Mouse (Mus musculus): ENCODE data around the gene Supt4a. TPM values are rescaled to one million over a fixed set of nuclear protein-coding genes. Genes with fewer than 3 reads are reported as not detected.
A peak's percentile ranks its signal among the peaks of the same experiment; 100 is the strongest.

Supt4a gene
- total and polyA plus RNA-seq, 2 experiments from 2014 or later, result 60.7 to 135 TPM

DNA sequence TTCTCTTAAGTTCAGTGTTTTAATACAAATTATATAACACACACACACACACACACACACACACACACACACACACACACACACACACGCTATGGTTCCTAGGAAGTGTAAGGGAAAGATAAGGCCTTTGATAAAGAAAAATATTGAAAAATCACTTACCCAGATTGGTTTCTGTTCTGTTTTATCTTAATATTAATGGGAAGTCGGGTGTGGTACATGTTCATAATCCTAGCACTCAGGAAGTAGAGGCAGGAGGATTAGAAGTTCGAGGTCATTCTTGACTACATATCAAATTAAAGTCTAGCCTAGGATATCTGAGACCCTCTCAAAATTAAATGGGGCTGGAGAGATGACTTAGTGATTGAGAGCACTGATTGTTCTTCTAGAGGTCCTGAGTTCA, 15.2 kb upstream of the Supt4a start:
- Histone ChIP-seq H3K27me3 (ENCODE audit: insufficient read depth, low read length) (no peaks in the 10 kb centered on the region), H3K4me1 (ENCODE audit: insufficient read depth, low read length) (no peaks in the 10 kb centered on the region), H3K4me3 (ENCODE audit: low read length) (no peak overlapping the region), H3K9ac (replicated peaks; ENCODE audit: low read length) (no peak overlapping the region), H3K4me2 (ENCODE audit: low read depth, low read length) (no peak overlapping the region), H3K36me3 (ENCODE audit: insufficient read depth, low read length) (no peaks in the 10 kb centered on the region), H3K9me3 (ENCODE audit: low read length) (no peaks in the 10 kb centered on the region), H3K27ac (no peak overlapping the region)
- DNase-seq (ENCODE audit: low spot score) (no peak), ATAC-seq (no peak)
- TF ChIP-seq CTCF (IDR thresholded peaks at IDR 0.05; ENCODE audit: low read depth), result no peak
- WGBS, result 89% methylated on average over 3 of the region's 3 CpGs

- ATAC-seq, result no peak
- WGBS, result 81% methylated on average over 4 of the region's 4 CpGs
- H3K9me3 ChIP-seq (ENCODE audit: low read length), result no peaks in the 10 kb centered on the region
Observed at GRCm38 (mm10) chr11:87722891-87723290, 14.5 kb upstream of the Supt4a start.

DNA sequence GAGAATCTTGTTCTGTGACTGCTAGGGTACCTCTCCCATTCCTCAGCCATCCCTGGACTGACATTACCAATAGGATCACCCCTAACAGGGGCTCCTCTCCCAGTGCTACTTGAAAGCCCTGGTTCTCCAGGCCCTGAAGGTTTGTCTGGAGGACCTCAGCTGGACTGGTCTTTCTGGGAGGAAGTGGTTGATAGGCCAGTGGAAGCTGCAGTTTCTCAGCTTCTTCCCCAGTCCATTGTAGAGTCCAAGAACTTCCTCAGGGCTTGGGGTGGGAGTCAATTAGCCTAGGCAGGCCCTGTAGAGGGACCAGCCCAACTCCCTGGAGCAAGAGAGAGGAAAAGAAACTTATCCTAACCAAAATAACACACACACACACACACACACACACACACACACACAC, 11.8 kb upstream of the Supt4a start:
- Histone ChIP-seq H3K27me3 (ENCODE audit: insufficient read depth, low read length) (no peaks in the 10 kb centered on the region), H3K36me3 (ENCODE audit: insufficient read depth, low read length) (no peaks in the 10 kb centered on the region), H3K4me3 (ENCODE audit: low read length) (no peak overlapping the region), H3K4me1 (ENCODE audit: insufficient read depth, low read length) (no peaks in the 10 kb centered on the region), H3K27ac (no peak overlapping the region), H3K9me3 (ENCODE audit: low read length) (no peaks in the 10 kb centered on the region), H3K9ac (replicated peaks; ENCODE audit: low read length) (no peak overlapping the region), H3K4me2 (ENCODE audit: low read depth, low read length) (no peak overlapping the region)
- ATAC-seq (no peak), DNase-seq (ENCODE audit: low spot score) (no peak)
- no peak for TF ChIP-seq CTCF (IDR thresholded peaks at IDR 0.05; ENCODE audit: low read depth)

More at GRCm38 (mm10) chr11:87722891-87723290, 14.5 kb upstream of the Supt4a start:
- Histone ChIP-seq H3K4me2 (ENCODE audit: low read depth, low read length) (no peak overlapping the region), H3K27ac (no peak overlapping the region), H3K9ac (replicated peaks; ENCODE audit: low read length) (no peak overlapping the region), H3K36me3 (ENCODE audit: insufficient read depth, low read length) (no peaks in the 10 kb centered on the region), H3K4me1 (ENCODE audit: insufficient read depth, low read length) (no peaks in the 10 kb centered on the region), H3K4me3 (ENCODE audit: low read length) (no peak overlapping the region), H3K27me3 (ENCODE audit: insufficient read depth, low read length) (no peaks in the 10 kb centered on the region)
- TF ChIP-seq CTCF (IDR thresholded peaks at IDR 0.05; ENCODE audit: low read depth), result no peak
- no peak for DNase-seq (ENCODE audit: low spot score)

- DNase-seq (ENCODE audit: low spot score), result no peak
- ATAC-seq, result peak; percentile 70
Observed at GRCm38 (mm10) chr11:87725964-87726562, 11.3 kb upstream of the Supt4a start.

DNA sequence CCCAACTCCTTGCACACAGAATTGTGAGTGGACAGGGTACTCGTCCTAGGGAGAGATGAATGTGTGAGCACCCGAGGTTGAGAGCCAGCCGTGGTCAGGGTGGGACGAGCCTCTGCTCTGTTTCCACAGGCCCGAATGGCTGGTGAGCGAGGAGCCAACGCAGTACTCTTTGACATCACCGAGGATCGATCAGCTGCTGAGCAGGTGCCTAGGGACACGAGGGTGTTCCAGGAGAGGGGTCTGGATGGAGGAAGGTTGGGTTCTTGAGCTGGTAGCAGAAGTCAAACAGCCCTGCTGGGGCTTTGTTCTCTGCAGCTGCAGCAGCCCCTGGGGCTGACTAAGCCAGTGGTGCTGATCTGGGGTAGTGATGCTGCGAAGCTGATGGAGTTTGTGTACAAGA, 10.3 kb upstream of the Supt4a start:
- 64% methylated on average over 11 of the region's 11 CpGs for WGBS
- H3K4me2 ChIP-seq (ENCODE audit: low read depth, low read length), result no peak overlapping the region
- no peaks in the 10 kb centered on the region for H3K4me1 ChIP-seq (ENCODE audit: insufficient read depth, low read length)
- no peak overlapping the region for H3K9ac ChIP-seq (replicated peaks; ENCODE audit: low read length)
- no peaks in the 10 kb centered on the region for H3K36me3 ChIP-seq (ENCODE audit: insufficient read depth, low read length)
- DNase-seq (ENCODE audit: low spot score) (no peak), ATAC-seq (no peak)
- H3K27ac ChIP-seq, result no peak overlapping the region
- no peaks in the 10 kb centered on the region for H3K9me3 ChIP-seq (ENCODE audit: low read length)
- no peaks in the 10 kb centered on the region for H3K27me3 ChIP-seq (ENCODE audit: insufficient read depth, low read length)
- H3K4me3 ChIP-seq (ENCODE audit: low read length), result no peak overlapping the region
- no peak for TF ChIP-seq CTCF (IDR thresholded peaks at IDR 0.05; ENCODE audit: low read depth)

More at GRCm38 (mm10) chr11:87725964-87726562, 11.3 kb upstream of the Supt4a start:
- no peak overlapping the region for H3K4me2 ChIP-seq (ENCODE audit: low read depth, low read length)
- no peak overlapping the region for H3K4me3 ChIP-seq (ENCODE audit: low read length)
- peak; percentile 9; the same call in 1 of the 2 replicates for TF ChIP-seq CTCF (IDR thresholded peaks at IDR 0.05; ENCODE audit: low read depth)
- WGBS, result 19% methylated on average over 6 of the region's 6 CpGs
- no peak overlapping the region for H3K27ac ChIP-seq
- H3K36me3 ChIP-seq (ENCODE audit: insufficient read depth, low read length), result no peaks in the 10 kb centered on the region
- H3K27me3 ChIP-seq (ENCODE audit: insufficient read depth, low read length), result no peaks in the 10 kb centered on the region
- no peaks in the 10 kb centered on the region for H3K4me1 ChIP-seq (ENCODE audit: insufficient read depth, low read length)
- H3K9ac ChIP-seq (replicated peaks; ENCODE audit: low read length), result no peak overlapping the region
- no peaks in the 10 kb centered on the region for H3K9me3 ChIP-seq (ENCODE audit: low read length)

GRCm38 (mm10) chr11:87727471-87727870, 9.9 kb upstream of the Supt4a start:
- DNase-seq (ENCODE audit: low spot score) (no peak), ATAC-seq (no peak)
- Histone ChIP-seq H3K27ac (no peak overlapping the region), H3K4me1 (ENCODE audit: insufficient read depth, low read length) (no peaks in the 10 kb centered on the region), H3K4me2 (ENCODE audit: low read depth, low read length) (no peak overlapping the region), H3K27me3 (ENCODE audit: insufficient read depth, low read length) (no peaks in the 10 kb centered on the region), H3K9me3 (ENCODE audit: low read length) (no peaks in the 10 kb centered on the region), H3K4me3 (ENCODE audit: low read length) (no peak overlapping the region), H3K36me3 (ENCODE audit: insufficient read depth, low read length) (no peaks in the 10 kb centered on the region), H3K9ac (replicated peaks; ENCODE audit: low read length) (no peak overlapping the region)
- WGBS, result 60% methylated on average over 4 of the region's 4 CpGs
- no peak for TF ChIP-seq CTCF (IDR thresholded peaks at IDR 0.05; ENCODE audit: low read depth)

DNA sequence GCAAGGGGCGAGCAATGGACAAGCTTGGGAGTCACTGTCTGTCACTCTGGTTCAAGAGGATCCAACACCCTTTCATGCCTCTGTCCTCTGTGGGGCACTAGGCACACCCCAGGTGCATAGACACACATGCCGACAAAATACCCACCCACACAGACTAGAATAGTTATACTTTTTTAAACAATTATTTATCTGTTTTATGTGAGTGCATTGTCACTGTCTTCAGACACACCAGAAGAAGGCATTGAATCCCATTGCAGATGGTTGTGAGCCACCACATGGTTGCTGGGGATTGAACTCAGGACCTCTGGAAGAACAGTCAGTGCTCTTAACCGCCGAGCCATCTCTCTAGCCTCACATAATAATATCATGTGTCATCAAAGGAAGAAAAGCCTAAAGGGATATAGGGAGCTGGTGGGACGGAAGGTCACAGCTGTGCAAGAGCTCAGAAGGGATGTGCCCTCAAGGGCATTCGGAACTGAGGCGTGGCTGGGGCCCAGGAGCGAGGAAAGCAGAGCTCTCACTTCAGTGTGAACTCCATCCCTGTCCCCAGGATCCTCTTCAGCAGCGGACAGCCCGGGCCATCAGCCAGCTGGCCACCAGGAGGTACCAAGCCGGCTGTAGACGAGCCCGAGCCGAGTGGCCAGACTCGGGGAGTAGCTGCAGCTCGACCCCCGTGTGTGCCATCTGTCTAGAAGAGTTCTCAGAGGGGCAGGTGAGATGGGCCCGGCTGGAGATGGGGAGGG, 8.3 kb upstream of the Supt4a start:
- Histone ChIP-seq H3K9ac (replicated peaks; ENCODE audit: low read length) (no peak overlapping the region), H3K4me1 (ENCODE audit: insufficient read depth, low read length) (no peaks in the 10 kb centered on the region), H3K27ac (no peak overlapping the region), H3K4me2 (ENCODE audit: low read depth, low read length) (no peak overlapping the region), H3K27me3 (ENCODE audit: insufficient read depth, low read length) (no peaks in the 10 kb centered on the region), H3K36me3 (ENCODE audit: insufficient read depth, low read length) (no peaks in the 10 kb centered on the region), H3K4me3 (ENCODE audit: low read length) (no peak overlapping the region), H3K9me3 (ENCODE audit: low read length) (no peaks in the 10 kb centered on the region)
- DNase-seq (ENCODE audit: low spot score) (no peak), ATAC-seq (no peak; the same call in 1 of the 2 replicates)
- WGBS, result 69% methylated on average over 18 of the region's 18 CpGs
- no peak for TF ChIP-seq CTCF (IDR thresholded peaks at IDR 0.05; ENCODE audit: low read depth)
